Mouse (Mus musculus) WW6 (cell line): Measurements from ENCODE around the gene Sync.

ENCODE experiments used
- DNase-seq: peaks from one replicate; pipeline ENCODE4 v3.0.0-alpha.2; 2013; ENCODE audit warnings: low read depth, low spot score

Gene Sync

GRCm38 (mm10) chr4:129287472-129287981 lies at the start of gene Sync:
Gene Sync, plus strand, starts transcription at chr4:129287617.
- DNase-seq: no peak

GRCm38 (mm10) chr4:129237843-129238441 lies 49.5 kb upstream of the Sync start:
- DNase-seq: no peak

DNA sequence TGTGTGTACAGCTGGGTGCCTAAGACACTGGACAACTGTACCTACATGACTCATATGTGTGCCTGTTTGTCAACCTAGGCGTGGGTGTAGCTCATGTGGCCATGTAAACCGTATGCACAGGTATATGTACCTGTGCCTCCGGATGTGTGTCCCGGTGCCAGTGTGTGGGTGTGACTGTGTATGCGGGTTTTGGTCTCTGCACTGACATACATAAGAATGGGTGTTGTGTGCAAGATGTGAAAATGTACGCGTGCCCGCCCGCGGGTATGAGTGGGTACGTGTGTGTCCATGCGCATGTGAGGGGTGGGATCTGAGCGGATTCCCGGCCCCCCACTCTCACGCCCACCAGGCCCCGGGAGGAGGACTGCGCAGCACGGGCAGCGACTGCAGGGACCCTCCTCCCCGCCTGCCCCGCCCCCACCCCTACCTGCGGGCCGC lies 48.8 kb upstream of the Sync start:
- DNase-seq: no peak

- peak; percentile 72 for DNase-seq
Observed at GRCm38 (mm10) chr4:129239075-129239474, 48.3 kb upstream of the Sync start.

GRCm38 (mm10) chr4:129241898-129242297 lies 45.5 kb upstream of the Sync start:
- no peak for DNase-seq

GRCm38 (mm10) chr4:129242327-129242726 lies 45.1 kb upstream of the Sync start:
- DNase-seq: no peak

- DNase-seq: no peak
Observed at GRCm38 (mm10) chr4:129242761-129243160, 44.7 kb upstream of the Sync start.

DNA sequence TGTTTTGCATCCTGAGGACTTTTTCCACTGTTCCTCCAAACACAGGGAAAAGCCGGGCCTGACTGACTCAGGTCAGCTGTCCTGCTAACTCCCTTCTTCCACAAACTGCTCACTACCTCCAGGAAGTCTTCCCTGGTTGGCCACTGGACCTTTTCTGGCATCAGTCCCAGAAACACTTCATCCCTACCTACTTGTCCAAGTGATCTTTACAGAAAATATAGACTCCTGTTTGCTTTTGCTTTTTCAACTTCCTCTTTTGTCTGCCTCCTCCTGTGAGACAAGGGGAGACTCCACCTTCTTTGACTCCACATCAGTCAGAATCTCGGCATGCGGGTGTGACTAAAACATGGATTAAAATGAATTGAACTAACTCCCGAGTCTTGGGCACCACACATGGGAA lies 42.6 kb upstream of the Sync start:
- DNase-seq: no peak

DNA sequence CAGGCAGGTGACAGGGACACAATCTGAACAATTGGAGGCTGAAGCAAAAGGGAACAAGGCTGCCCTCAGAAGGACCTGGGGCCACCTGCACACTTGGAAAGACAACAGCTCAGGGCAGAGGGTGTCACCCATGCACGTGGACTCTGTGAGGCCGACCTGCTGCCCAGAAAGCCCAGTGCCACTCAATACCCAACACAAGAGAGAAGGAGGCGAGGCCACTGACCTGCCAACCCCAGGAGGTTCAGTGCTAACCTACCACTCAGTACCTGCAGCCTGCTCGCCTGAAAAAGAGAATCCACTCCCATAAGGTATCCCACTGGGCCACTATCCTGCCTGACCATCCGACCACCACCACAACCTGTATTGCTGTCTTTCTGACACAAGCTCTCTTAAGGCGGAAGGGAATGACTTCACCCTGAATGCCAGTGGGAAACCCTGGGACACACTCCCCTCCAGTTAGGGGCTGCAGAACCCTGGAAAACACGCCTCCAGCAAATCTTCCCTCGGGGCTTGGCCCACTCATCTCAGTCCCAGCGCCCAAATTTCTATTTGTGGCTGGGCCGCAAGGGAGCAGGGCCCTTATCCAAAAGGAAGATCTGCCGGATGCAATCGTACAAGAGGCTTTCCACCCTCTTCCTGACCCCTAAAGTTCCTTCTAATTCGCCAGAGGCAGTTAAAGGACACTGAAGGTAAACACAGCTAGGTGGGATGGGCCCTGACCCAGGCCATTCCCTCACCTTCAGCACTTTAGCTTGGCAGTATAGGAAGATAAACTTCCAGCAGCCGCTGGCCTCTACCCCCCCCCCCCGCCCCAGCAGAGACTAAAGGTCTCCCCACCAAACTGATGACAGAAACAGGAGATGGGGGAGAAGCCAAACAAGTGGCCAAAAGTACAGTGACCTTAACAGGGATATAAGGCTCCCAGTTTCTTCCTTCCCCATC lies 40.8 kb upstream of the Sync start:
- no peak for DNase-seq

DNA sequence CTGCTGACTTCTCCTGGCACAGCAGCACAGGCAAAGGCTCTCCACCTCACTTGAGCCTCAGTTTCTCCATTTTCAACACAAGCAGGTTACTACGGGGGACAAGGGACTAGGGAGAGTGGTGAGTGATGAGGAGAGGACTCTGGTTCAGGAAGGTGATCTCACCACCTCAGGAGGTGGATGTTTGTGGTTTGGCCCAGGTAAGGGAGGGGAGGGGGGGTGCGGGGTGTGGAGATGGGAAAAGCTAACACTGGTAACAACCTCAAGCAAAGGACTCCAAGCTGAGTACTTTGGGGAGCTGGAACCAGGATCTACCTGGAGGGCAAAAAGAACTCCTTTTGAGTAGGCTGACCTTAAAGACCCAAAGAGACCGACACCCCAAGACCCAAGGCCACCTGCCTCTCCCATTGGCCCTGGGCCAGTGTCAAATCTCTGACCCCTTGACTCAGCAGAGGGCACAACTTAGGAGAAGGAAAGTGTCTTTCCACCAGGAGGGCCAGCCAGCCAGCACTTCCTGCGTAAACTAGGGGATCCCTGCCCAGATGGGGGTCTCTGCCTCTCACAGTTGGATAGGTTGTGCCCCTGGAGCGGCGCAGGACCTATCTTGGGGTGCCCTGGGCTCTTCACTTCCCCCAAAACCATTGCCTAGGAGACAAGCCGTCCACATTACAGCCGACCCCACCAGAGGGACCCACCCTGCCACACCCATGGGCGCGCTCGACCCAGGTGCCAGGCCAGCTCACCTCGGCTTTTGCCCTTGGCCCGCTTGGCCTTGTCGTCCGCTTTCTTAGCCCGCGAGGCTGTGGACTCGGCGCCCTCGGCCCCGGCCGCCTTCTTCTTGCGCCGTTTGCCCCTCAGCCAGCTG lies 39.8 kb upstream of the Sync start:
- DNase-seq: no peak

DNA sequence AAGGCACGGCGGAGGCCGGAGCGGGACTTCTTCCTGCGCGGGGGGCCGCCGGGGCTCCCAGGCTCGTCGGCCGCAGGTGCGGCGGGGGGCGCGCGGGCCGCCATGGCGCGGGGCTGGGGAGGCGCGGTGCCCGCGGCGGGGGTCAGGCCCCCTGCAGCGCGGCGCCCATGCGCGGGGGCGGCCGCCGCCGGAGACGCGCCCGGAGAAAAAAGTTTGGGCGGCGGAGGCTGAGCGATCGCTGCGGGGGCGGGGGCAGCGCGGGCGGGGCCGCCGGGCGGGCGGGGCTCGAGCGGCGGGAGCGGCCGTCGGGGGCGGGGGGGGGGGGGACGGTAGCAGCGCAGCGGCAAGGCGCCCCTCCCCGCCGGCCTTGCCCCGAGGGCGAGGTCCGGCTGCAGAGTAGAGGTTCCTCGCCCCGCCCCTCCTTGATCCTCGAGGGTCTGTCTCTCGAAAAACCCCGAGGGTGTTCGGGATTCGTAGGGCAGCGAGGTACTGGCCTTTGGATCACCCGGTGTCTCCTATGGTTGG lies 39.1 kb upstream of the Sync start:
- no peak for DNase-seq

GRCm38 (mm10) chr4:129249288-129249687 lies 38.1 kb upstream of the Sync start:
- DNase-seq: no peak

DNA sequence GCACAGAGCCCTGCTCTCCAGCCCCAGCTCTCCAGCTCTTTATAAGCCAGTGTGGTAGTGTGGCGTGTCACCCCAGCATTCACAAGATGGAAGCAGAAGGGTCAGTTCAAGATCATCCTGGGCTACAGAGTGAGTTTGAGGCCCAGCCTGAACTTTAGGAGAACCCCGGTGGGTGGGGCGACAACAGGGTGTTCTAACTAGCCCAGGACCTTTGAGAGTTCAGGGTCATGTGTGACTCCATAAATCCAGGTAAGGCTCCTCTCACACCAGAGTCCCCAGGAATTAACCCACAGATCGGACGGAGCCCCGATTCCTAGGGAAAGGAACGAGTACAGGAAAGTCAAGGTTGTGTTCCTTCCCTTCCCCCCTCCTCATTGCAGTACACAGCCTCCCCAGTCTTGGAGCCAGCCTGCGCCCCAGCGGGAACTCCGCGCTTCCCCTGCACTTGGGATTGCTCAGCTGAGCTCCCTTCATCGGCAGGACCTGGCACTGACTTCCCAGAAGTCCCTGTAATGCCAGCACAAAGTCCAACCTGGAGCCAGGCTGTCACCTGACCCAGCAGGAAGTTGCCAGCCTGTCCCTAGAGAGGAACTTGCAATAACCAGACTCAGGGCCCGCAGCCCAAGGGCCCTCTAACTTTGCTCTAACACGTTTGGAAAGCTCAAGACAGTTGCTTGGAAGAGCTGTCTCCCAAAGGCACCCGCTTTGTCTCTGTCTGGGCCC lies 36.5 kb upstream of the Sync start:
- DNase-seq: no peak

- peak; percentile 73 for DNase-seq
Observed at GRCm38 (mm10) chr4:129251482-129252125, 35.8 kb upstream of the Sync start.

DNA sequence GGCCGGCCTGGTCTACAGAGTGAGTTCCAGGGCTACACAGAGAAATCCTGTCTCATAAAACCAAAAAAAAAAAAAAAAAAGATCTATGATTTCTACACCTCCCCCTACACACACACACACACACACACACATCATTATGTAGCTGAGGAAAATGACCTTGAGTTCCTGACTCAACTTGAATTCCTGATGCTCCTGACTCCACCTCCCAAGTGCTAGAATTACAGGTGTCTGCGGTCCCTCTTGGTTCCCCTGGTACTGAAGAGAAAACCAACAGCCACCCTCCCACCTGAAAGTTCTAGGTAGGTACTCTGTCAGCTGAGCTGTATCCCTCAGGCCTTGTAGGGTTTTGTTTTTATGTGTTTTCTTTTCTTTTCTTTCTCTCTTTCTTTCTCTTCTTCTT lies 34.9 kb upstream of the Sync start:
- DNase-seq: no peak

DNA sequence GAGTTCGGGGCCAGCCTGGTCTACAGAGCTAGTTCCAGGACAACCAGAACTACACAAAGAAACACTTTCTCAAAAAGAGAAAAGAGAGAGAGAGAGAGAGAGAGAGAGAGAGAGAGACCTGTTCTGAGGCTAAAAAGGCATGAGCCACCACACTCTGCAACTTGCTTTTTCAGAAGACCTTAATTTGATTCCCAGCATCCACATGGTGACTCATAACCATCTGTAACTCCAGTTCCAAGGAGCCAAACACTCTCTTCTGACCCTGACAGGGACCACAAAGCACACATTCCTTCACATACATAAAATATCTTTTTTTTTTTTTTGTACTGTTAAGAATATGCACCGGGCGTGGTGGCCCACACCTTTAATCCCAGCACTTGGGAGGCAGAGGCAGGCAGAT lies 32.8 kb upstream of the Sync start:
- DNase-seq: no peak

DNA sequence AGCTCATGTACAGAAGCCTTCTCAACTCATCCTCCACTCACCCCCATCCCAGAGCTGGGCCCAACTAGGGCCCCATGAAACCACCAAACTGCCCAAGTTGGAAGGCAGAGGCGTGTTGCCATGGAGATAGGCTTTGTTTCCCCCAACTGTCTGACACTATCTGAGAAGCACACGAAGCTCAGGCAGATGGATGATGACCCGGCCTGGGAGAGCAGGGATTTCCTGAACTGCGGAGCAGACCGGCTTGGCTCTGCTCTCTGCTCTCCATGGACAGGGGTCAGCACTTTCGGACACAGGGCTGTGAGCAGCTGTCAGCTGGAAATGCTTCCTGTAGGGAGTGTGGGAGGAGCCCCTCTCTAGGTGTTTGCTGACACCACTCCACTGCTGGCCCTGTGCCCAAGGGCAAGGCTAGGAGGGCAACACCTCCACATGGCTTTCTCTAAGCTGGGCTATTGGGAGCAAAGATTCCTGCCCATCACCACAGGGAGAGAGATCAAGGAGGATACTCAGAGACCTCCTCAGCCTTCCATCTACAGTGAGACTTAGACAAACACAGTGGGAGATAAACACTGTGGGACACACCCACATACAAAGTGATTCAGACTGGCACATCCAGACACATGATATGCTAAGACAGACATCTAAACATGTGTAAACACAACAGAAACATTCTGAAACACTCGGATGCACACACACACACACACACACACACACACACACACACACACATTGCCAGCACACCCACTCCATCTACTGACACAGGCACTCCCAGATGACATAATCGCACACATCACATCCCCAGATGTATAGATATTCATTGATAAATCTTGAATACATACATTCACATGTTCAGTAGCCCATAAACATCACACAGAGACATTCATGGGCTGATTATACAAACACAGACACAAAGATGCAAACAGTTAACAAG lies 30.7 kb upstream of the Sync start:
- no peak for DNase-seq

- no peak for DNase-seq
Observed at GRCm38 (mm10) chr4:129259101-129259500, 28.3 kb upstream of the Sync start.

DNA sequence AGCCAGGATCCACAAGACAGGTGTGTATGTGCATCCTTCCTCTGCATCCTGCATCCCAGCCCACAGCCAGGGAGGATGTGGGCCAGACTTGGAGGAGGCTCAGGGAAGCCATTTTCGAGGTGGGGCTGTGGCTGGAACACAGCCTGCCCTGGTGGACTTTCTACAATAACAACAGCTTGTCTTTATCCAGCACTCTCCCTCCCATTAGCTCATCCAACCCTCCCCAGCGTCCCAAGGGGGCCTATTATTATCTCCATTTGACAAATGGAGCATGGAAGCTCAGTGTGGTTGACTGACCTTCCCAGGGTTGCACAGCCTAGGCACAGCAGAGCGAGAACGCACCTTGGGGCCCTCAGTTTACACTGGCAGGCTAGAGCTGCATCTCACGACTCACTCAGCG lies 26.7 kb upstream of the Sync start:
- DNase-seq: no peak
